Mouse (Mus musculus): ENCODE results near the gene Klhl31. TPM values are rescaled to one million over a fixed set of nuclear protein-coding genes. Genes with fewer than 3 reads are reported as not detected.

The Klhl31 gene
- polyA plus RNA-seq, 1 experiment from 2014 or later: 0.10 TPM

DNA sequence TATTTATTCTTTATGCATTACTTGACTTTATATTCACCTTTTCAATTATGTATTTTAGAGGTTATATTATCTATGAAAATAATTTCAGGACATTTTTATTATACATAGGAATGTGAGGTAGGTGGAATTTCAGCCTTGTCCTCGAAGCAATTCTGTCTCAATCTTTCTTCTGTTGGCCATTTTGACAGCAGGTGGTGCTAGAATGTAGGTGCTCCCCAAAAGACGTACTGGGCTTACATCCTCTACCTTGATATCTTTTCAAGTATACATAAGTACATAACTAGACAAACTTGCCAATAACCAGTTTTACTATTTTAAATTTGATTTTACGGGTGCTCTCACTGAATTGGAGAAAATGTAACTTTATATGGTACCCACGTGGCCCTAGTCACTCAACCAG, 48.6 kb downstream of the Klhl31 start:
- ATAC-seq: no peak

DNA sequence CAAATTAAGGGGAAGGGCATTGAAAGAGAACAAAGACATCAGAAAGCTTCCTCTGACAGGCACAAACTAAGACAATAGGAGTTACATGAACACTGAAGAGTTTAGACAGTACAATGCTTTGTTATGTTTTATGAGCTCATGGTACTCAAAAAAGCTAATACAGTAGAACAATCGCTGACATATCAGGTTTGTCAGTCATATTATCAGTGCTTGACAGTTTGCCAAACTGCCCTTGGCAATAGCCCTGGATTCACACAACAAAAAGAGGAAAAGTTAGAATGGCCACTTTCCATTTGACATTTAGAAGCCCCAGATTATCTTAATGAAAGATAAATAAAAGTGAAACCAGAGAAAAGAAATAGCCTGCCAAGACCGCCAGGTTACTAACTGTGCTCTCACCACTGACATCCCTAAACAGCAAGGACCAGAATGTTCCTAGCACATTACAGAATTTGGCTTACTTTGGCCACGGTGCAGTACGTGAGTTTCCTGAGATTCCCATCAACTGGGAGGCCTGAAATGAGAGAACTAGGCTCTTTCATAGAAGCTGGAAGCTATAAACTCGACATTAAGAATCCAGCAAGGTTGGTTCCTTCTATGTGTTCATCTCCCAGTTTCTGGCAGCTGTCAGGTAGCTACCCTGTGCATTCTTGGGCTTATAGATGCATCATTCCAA, 49.7 kb downstream of the Klhl31 start:
- H3K9ac ChIP-seq (ENCODE audit: low read depth, low read length): no peak overlapping the region
- no peaks in the 10 kb centered on the region for H3K36me3 ChIP-seq (ENCODE audit: control insufficient read depth, insufficient read depth, low read length)
- H3K4me2 ChIP-seq (ENCODE audit: low read depth, low read length): no peak overlapping the region
- no peak for ATAC-seq
- no peak overlapping the region for H3K4me3 ChIP-seq (ENCODE audit: low read length)
- WGBS: 83% methylated on average over 5 of the region's 5 CpGs
- no peaks in the 10 kb centered on the region for H3K4me1 ChIP-seq (ENCODE audit: control insufficient read depth, insufficient read depth, low read length)
- no peak overlapping the region for H3K27ac ChIP-seq (ENCODE audit: low read length)
- H3K27me3 ChIP-seq (replicated peaks; ENCODE audit: control insufficient read depth, insufficient read depth, low read length): no peaks in the 10 kb centered on the region
- H3K9me3 ChIP-seq (ENCODE audit: control insufficient read depth, low read length): no peaks in the 10 kb centered on the region

More for the DNA sequence above, 48.6 kb downstream of the Klhl31 start:
- Histone ChIP-seq H3K27ac (ENCODE audit: low read length) (no peak overlapping the region), H3K36me3 (ENCODE audit: control insufficient read depth, insufficient read depth, low read length) (no peaks in the 10 kb centered on the region), H3K9ac (ENCODE audit: low read depth, low read length) (no peak overlapping the region), H3K9me3 (ENCODE audit: control insufficient read depth, low read length) (no peaks in the 10 kb centered on the region), H3K4me3 (ENCODE audit: low read length) (no peak overlapping the region), H3K27me3 (replicated peaks; ENCODE audit: control insufficient read depth, insufficient read depth, low read length) (no peaks in the 10 kb centered on the region), H3K4me1 (ENCODE audit: control insufficient read depth, insufficient read depth, low read length) (no peaks in the 10 kb centered on the region), H3K4me2 (ENCODE audit: low read depth, low read length) (no peak overlapping the region)
- 77% methylated on average over 4 of the region's 4 CpGs for WGBS

DNA sequence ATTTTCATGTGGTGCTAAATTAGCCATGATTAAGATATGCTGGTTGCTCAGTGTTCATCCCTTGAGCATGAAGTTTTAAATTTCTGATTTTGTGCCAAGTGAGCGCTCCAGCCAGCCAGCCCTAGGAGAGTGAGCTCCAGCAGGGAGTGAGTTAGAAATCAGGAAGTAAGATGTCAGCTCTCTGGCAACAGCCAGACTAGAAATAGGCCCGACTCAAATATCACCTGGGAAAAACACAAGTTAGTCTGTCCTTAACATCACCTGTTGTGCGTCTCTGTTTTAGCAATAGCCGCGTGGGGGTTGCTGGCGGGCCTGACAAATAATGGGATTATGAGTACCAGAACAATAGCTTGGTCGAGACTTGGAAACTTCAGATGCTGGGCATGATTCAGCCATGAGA, 56.4 kb downstream of the Klhl31 start:
- Histone ChIP-seq H3K4me3 (ENCODE audit: low read length) (no peak overlapping the region), H3K4me2 (ENCODE audit: low read depth, low read length) (no peak overlapping the region), H3K9me3 (ENCODE audit: control insufficient read depth, low read length) (no peaks in the 10 kb centered on the region), H3K4me1 (ENCODE audit: control insufficient read depth, insufficient read depth, low read length) (no peaks in the 10 kb centered on the region), H3K36me3 (ENCODE audit: control insufficient read depth, insufficient read depth, low read length) (no peaks in the 10 kb centered on the region), H3K27me3 (replicated peaks; ENCODE audit: control insufficient read depth, insufficient read depth, low read length) (no peaks in the 10 kb centered on the region), H3K9ac (ENCODE audit: low read depth, low read length) (no peak overlapping the region), H3K27ac (ENCODE audit: low read length) (no peak overlapping the region)
- ATAC-seq: no peak
- 73% methylated on average over 7 of the region's 7 CpGs for WGBS

DNA sequence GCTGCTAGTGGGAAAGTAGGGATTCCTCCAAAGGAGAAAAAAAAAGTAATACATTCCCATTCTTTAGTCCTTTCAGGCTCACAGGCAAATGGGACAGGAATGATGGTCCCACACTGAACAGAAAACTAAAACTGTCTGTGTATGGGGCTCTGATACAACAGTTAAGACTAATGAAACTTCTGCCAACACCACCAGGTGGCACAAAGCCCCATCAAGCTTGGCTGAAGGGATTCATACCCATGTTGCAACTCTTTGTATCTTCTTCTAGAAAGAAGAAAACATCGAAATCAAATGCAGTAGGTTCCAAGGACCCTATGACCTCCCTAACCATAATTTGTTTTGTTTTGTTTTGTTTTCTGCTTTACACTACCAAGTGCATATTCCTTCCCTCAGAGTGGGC, 57.1 kb downstream of the Klhl31 start:
- no peak overlapping the region for H3K27ac ChIP-seq (ENCODE audit: low read length)
- no peak overlapping the region for H3K4me3 ChIP-seq (ENCODE audit: low read length)
- no peak for ATAC-seq
- 93% methylated on average over 1 of the region's 1 CpGs for WGBS
- H3K27me3 ChIP-seq (replicated peaks; ENCODE audit: control insufficient read depth, insufficient read depth, low read length): no peaks in the 10 kb centered on the region
- no peak overlapping the region for H3K4me2 ChIP-seq (ENCODE audit: low read depth, low read length)
- H3K9ac ChIP-seq (ENCODE audit: low read depth, low read length): no peak overlapping the region
- H3K36me3 ChIP-seq (ENCODE audit: control insufficient read depth, insufficient read depth, low read length): no peaks in the 10 kb centered on the region
- H3K9me3 ChIP-seq (ENCODE audit: control insufficient read depth, low read length): no peaks in the 10 kb centered on the region
- no peaks in the 10 kb centered on the region for H3K4me1 ChIP-seq (ENCODE audit: control insufficient read depth, insufficient read depth, low read length)

DNA sequence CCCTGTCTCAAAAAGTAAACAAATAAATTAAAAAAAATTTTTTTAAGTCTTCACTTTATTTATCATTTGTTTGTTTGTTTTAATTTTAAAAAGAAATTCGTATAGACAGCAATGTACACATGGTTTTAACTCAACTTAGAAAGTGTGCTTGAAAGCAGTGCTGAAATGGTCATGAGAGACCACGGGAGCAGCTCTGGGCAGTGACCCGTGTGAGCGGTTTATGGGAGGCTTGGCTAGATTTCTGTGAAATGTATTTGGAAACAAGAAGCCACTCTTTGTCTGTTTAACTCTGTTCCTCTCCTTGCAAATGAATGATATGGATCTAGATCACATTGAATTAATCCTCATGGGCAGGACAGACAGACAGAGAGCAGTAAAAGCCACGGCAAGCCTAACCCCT, 59.3 kb downstream of the Klhl31 start:
- Histone ChIP-seq H3K36me3 (ENCODE audit: control insufficient read depth, insufficient read depth, low read length) (no peaks in the 10 kb centered on the region), H3K4me1 (ENCODE audit: control insufficient read depth, insufficient read depth, low read length) (no peaks in the 10 kb centered on the region), H3K4me3 (ENCODE audit: low read length) (no peak overlapping the region), H3K9me3 (ENCODE audit: control insufficient read depth, low read length) (no peaks in the 10 kb centered on the region), H3K27ac (ENCODE audit: low read length) (no peak overlapping the region), H3K9ac (ENCODE audit: low read depth, low read length) (no peak overlapping the region), H3K27me3 (replicated peaks; ENCODE audit: control insufficient read depth, insufficient read depth, low read length) (no peaks in the 10 kb centered on the region), H3K4me2 (ENCODE audit: low read depth, low read length) (no peak overlapping the region)
- 84% methylated on average over 5 of the region's 5 CpGs for WGBS
- ATAC-seq: no peak

DNA sequence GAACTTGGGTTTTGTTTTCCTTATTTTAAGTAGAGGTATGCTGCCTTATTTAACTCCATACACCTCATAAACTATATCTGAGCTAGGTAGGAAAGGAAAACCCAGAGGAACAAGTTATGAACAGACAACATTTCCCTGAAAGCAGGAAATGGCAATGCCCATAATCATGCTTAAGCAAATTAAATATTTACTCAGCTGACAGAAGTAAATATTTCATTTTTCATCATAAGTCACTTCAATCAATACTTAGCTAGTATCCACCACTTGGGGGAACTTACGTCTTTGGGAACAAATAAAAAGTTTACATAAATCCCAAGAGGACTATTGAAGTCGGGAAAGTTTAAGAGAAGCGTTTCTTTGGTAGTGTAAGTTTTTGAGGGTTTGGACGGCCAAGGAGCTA, 67.2 kb downstream of the Klhl31 start:
- 63% methylated on average over 4 of the region's 4 CpGs for WGBS

DNA sequence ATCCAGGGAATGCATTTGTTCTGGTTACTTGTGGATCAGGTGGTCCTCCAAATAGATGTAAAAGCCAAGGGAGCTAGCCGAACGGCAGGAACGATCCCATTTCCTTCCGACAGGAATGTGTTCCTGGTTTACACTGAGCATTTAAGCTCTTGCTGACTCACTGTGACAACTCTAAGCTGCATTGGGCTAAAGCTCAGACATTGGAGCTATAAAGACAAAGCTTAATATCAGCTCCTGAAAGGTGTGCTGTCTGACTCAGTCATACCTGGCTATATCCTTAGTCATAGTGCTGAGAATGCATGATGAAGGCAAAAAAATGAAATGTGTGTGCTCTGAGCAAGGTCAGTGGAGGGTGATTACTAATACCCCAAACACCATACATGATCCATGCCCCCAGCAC, 67.8 kb downstream of the Klhl31 start:
- H3K4me2 ChIP-seq (ENCODE audit: low read depth, low read length): 0 out of 2 replicates have a peak overlapping the region, but pooled peaks have one; percentile 5
- no peak overlapping the region for H3K4me3 ChIP-seq (ENCODE audit: low read length)
- no peak overlapping the region for H3K9ac ChIP-seq (ENCODE audit: low read depth, low read length)
- no peaks in the 10 kb centered on the region for H3K9me3 ChIP-seq (ENCODE audit: control insufficient read depth, low read length)
- peak; percentile 49 for ATAC-seq
- H3K27ac ChIP-seq (ENCODE audit: low read length): peak overlapping the region; percentile 2; the same call in 1 of the 2 replicates
- no peaks in the 10 kb centered on the region for H3K36me3 ChIP-seq (ENCODE audit: control insufficient read depth, insufficient read depth, low read length)
- H3K27me3 ChIP-seq (replicated peaks; ENCODE audit: control insufficient read depth, insufficient read depth, low read length): no peaks in the 10 kb centered on the region
- 53% methylated on average over 4 of the region's 4 CpGs for WGBS
- no peaks in the 10 kb centered on the region for H3K4me1 ChIP-seq (ENCODE audit: control insufficient read depth, insufficient read depth, low read length)

More for the DNA sequence above, 67.2 kb downstream of the Klhl31 start:
- Histone ChIP-seq H3K4me3 (ENCODE audit: low read length) (no peak overlapping the region), H3K4me2 (ENCODE audit: low read depth, low read length) (0 out of 2 replicates have a peak overlapping the region, but pooled peaks have one; percentile 5), H3K27me3 (replicated peaks; ENCODE audit: control insufficient read depth, insufficient read depth, low read length) (no peaks in the 10 kb centered on the region), H3K4me1 (ENCODE audit: control insufficient read depth, insufficient read depth, low read length) (no peaks in the 10 kb centered on the region), H3K27ac (ENCODE audit: low read length) (no peak overlapping the region), H3K9me3 (ENCODE audit: control insufficient read depth, low read length) (no peaks in the 10 kb centered on the region), H3K36me3 (ENCODE audit: control insufficient read depth, insufficient read depth, low read length) (no peaks in the 10 kb centered on the region), H3K9ac (ENCODE audit: low read depth, low read length) (no peak overlapping the region)
- ATAC-seq: no peak

DNA sequence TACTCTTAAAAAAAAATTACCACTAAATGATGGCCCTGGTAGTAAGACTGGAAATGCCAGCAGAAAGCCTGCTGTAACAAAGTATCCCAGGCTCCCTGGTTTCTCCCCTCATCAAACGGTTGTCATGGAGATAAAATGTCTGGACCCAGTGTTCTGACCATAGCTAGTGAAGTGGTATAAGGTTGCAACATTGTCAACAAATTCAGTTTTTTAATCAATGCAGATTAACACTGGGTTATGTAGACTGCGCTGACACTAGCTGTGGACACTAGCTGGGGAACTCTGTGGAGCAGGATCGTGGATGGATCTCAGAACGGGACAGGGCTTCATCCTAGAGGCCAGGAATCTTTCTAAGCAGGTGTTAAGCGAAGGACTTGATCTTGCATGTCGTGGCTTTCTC, 70.2 kb downstream of the Klhl31 start:
- 85% methylated on average over 6 of the region's 6 CpGs for WGBS

DNA sequence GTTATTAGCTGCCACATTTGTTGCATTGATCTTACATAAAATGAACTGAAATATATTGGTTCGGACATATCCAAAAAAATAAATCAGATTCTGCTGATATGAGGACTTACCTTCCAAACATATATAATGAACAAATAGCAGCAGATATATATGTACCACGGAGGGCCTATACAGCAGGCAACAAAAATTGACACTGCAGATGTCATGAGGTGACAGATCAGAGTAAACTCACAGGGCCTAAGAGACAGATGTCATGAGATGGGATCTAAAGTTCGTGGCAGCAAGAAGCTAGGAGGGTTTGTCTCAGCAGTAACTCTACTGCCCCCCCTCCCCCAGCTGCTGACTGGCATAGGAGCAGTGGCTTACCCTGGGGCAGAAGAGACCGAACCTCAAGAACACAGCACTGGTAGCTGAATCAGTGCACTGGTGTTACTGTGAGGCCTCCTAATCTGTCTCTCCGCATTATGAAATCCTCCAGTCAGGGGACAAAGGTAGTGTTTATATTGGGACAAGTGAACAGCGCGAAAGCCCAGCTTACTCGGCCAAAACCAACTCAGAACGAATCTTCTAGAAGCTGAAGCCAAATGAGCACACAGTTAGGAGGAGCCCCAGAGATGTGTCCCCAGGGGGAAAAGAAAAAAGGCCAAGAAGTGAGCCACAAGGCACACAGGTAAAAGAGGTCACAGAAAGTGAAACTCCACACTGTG, 71.3 kb downstream of the Klhl31 start:
- Histone ChIP-seq H3K9me3 (ENCODE audit: control insufficient read depth, low read length) (no peaks in the 10 kb centered on the region), H3K4me3 (ENCODE audit: low read length) (no peak overlapping the region), H3K27me3 (replicated peaks; ENCODE audit: control insufficient read depth, insufficient read depth, low read length) (no peaks in the 10 kb centered on the region), H3K36me3 (ENCODE audit: control insufficient read depth, insufficient read depth, low read length) (no peaks in the 10 kb centered on the region), H3K4me1 (ENCODE audit: control insufficient read depth, insufficient read depth, low read length) (no peaks in the 10 kb centered on the region), H3K4me2 (ENCODE audit: low read depth, low read length) (peak overlapping the region; percentile 24), H3K27ac (ENCODE audit: low read length) (peak overlapping the region; percentile 62; the same call in 1 of the 2 replicates), H3K9ac (ENCODE audit: low read depth, low read length) (no peak overlapping the region)
- WGBS: 56% methylated on average over 9 of the region's 9 CpGs
- ATAC-seq: peak; percentile 85

More for the DNA sequence above, 70.2 kb downstream of the Klhl31 start:
- Histone ChIP-seq H3K4me1 (ENCODE audit: control insufficient read depth, insufficient read depth, low read length) (no peaks in the 10 kb centered on the region), H3K9ac (ENCODE audit: low read depth, low read length) (no peak overlapping the region), H3K9me3 (ENCODE audit: control insufficient read depth, low read length) (no peaks in the 10 kb centered on the region), H3K4me2 (ENCODE audit: low read depth, low read length) (no peak overlapping the region), H3K4me3 (ENCODE audit: low read length) (no peak overlapping the region), H3K27me3 (replicated peaks; ENCODE audit: control insufficient read depth, insufficient read depth, low read length) (no peaks in the 10 kb centered on the region), H3K27ac (ENCODE audit: low read length) (no peak overlapping the region), H3K36me3 (ENCODE audit: control insufficient read depth, insufficient read depth, low read length) (no peaks in the 10 kb centered on the region)
- ATAC-seq: no peak

All from intestine, embryonic 16.5 days (tissue).